Mouse (Mus musculus) lung, postnatal 0 days (tissue): ENCODE results near the gene Enpp7. TPM values are rescaled to one million over a fixed set of nuclear protein-coding genes. Genes with fewer than 3 reads are reported as not detected.

Experiments
- ATAC-seq: fragments of 200-750 bp; cut with Nextera tagmentation; 2 replicates; pipeline ENCODE4 v1.8.0; 2017; ENCODE audit warnings: moderate library complexity
- DNase-seq: peaks from one replicate; pipeline ENCODE4 v3.0.0-alpha.2; 2016; ENCODE audit warnings: low spot score
- H3K27ac ChIP-seq: fragments of 300-500 bp; sonication (generic); 2 replicates; pipeline ENCODE4 v1.5.1; 2014; ENCODE audit warnings: antibody characterized with exemption, mild to moderate bottlenecking, low read length, mixed read lengths
- H3K27me3 ChIP-seq: fragments of 300-500 bp; sonication (generic); replicated peaks from 2 replicates; pipeline ENCODE4 v1.6.1; 2014; ENCODE audit warnings: low read length, mixed read lengths; ENCODE audit not compliant: insufficient read depth
- H3K36me3 ChIP-seq: fragments of 300-500 bp; sonication (generic); 2 replicates; pipeline ENCODE4 v1.6.1; 2014; ENCODE audit warnings: low read length, mixed read lengths; ENCODE audit not compliant: insufficient read depth
- H3K4me1 ChIP-seq: fragments of 300-500 bp; sonication (generic); 2 replicates; pipeline ENCODE4 v1.6.1; 2014; ENCODE audit warnings: antibody characterized with exemption, low read depth, low read length, mixed read lengths; ENCODE audit not compliant: insufficient read depth
- H3K4me2 ChIP-seq: fragments of 300-500 bp; sonication (generic); replicated peaks from 2 replicates; pipeline ENCODE4 v1.6.1; 2014; ENCODE audit warnings: low read depth, mild to moderate bottlenecking, low read length, moderate library complexity, mixed read lengths
- H3K4me3 ChIP-seq: fragments of 300-500 bp; sonication (generic); 2 replicates; pipeline ENCODE4 v1.5.1; 2014; ENCODE audit warnings: low read depth, low read length
- H3K9ac ChIP-seq: fragments of 300-500 bp; sonication (generic); replicated peaks from 2 replicates; pipeline ENCODE4 v1.6.1; 2014; ENCODE audit warnings: low read depth, mild to moderate bottlenecking
- H3K9me3 ChIP-seq: fragments of 300-500 bp; sonication (generic); 2 replicates; pipeline ENCODE4 v1.6.1; 2016; ENCODE audit warnings: low read length, mixed read lengths
- CTCF ChIP-seq: IDR thresholded peaks from 2 replicates; pipeline ENCODE4 v1.5.1; 2016; ENCODE audit warnings: antibody characterized with exemption, mild to moderate bottlenecking
- EP300 ChIP-seq: IDR thresholded peaks from 2 replicates; pipeline ENCODE4 v1.6.1; 2016; ENCODE audit warnings: antibody characterized with exemption, mild to moderate bottlenecking, control low read depth
- WGBS: fragments of 180-500 bp; shearing (Covaris S2); extraction: QIAGEN DNeasy Blood & Tissue Kit; methylation state at CpG from one replicate; pipeline ENCODE4 v1.1.7; 2014; 5-methylcytosine and 5-hydroxymethylcytosine counted together
- polyA plus RNA-seq: library from polyadenylated mRNA; unstranded; fragments of >200 nt; fragmentation: Nextera tagmentation; extraction: Ambion mirVana; gene quantifications from 2 replicates; pipeline ENCODE4 v1.2.1, GENCODE M21; 2015

Gene Enpp7
- polyA plus RNA-seq, 1 experiment from 2014 or later = not detected

- Histone ChIP-seq H3K27ac (no peak overlapping the region), H3K36me3 (no peaks in the 10 kb centered on the region), H3K4me3 (no peak overlapping the region), H3K9me3 (no peaks in the 10 kb centered on the region), H3K9ac (no peak overlapping the region), H3K4me2 (no peak overlapping the region), H3K27me3 (peaks cover 22% of the 10 kb centered on the region; the same call in 1 of the 2 replicates), H3K4me1 (no peaks in the 10 kb centered on the region)
- no peak for DNase-seq
- ATAC-seq = no peak
- 72% methylated on average over 2 of the region's 2 CpGs for WGBS
- no peak for TF ChIP-seq EP300
- no peak for TF ChIP-seq CTCF
These were observed 12.9 kb downstream of the Enpp7 start for GRCm38 (mm10) chr11:119000877-119001276.

GRCm38 (mm10) chr11:119001493-119002128 lies 13.6 kb downstream of the Enpp7 start:
- Histone ChIP-seq H3K9me3 (no peaks in the 10 kb centered on the region), H3K4me2 (no peak overlapping the region), H3K9ac (no peak overlapping the region), H3K27ac (no peak overlapping the region), H3K36me3 (no peaks in the 10 kb centered on the region), H3K27me3 (peaks cover 22% of the 10 kb centered on the region; the same call in 1 of the 2 replicates), H3K4me1 (no peaks in the 10 kb centered on the region), H3K4me3 (no peak overlapping the region)
- TF ChIP-seq CTCF (no peak), EP300 (no peak)
- ATAC-seq = no peak
- 47% methylated on average over 4 of the region's 4 CpGs for WGBS
- DNase-seq = peak; percentile 61

GRCm38 (mm10) chr11:119005547-119006275 lies 17.7 kb downstream of the Enpp7 start:
- H3K27me3 ChIP-seq = no peaks in the 10 kb centered on the region
- H3K9me3 ChIP-seq = no peaks in the 10 kb centered on the region
- 78% methylated on average over 10 of the region's 10 CpGs for WGBS
- H3K27ac ChIP-seq = no peak overlapping the region
- no peak overlapping the region for H3K4me2 ChIP-seq
- DNase-seq (no peak), ATAC-seq (no peak)
- TF ChIP-seq EP300 (no peak), CTCF (no peak)
- H3K4me3 ChIP-seq = no peak overlapping the region
- H3K36me3 ChIP-seq = no peaks in the 10 kb centered on the region
- H3K4me1 ChIP-seq = no peaks in the 10 kb centered on the region
- no peak overlapping the region for H3K9ac ChIP-seq

GRCm38 (mm10) chr11:119006462-119006861 lies 18.5 kb downstream of the Enpp7 start:
- H3K4me1 ChIP-seq = no peaks in the 10 kb centered on the region
- WGBS = 59% methylated on average over 3 of the region's 3 CpGs
- H3K9ac ChIP-seq = no peak overlapping the region
- no peak overlapping the region for H3K4me2 ChIP-seq
- H3K9me3 ChIP-seq = no peaks in the 10 kb centered on the region
- no peaks in the 10 kb centered on the region for H3K27me3 ChIP-seq
- no peaks in the 10 kb centered on the region for H3K36me3 ChIP-seq
- TF ChIP-seq EP300 (no peak), CTCF (0 out of 2 replicates have a peak, but pooled peaks have one; percentile 10)
- no peak overlapping the region for H3K4me3 ChIP-seq
- DNase-seq (no peak), ATAC-seq (no peak)
- no peak overlapping the region for H3K27ac ChIP-seq

- no peaks in the 10 kb centered on the region for H3K36me3 ChIP-seq
- no peaks in the 10 kb centered on the region for H3K4me1 ChIP-seq
- no peak overlapping the region for H3K9ac ChIP-seq
- 17% methylated on average over 21 of the region's 21 CpGs for WGBS
- no peaks in the 10 kb centered on the region for H3K27me3 ChIP-seq
- peak overlapping the region; percentile 47 for H3K4me2 ChIP-seq
- H3K4me3 ChIP-seq = peak overlapping the region; percentile 23; the same call in 1 of the 2 replicates
- TF ChIP-seq EP300 (no peak), CTCF (peak; percentile 16)
- H3K9me3 ChIP-seq = no peaks in the 10 kb centered on the region
- H3K27ac ChIP-seq = peak overlapping the region; percentile 38; the same call in 1 of the 2 replicates
- peak; percentile 64 for DNase-seq
- peak; percentile 98 for ATAC-seq
These were observed 19.8 kb downstream of the Enpp7 start for GRCm38 (mm10) chr11:119007461-119008456.

GRCm38 (mm10) chr11:119014455-119014854 lies 26.5 kb downstream of the Enpp7 start:
- DNase-seq (no peak), ATAC-seq (no peak)
- H3K36me3 ChIP-seq = no peaks in the 10 kb centered on the region
- H3K9me3 ChIP-seq = no peaks in the 10 kb centered on the region
- no peak overlapping the region for H3K9ac ChIP-seq
- 71% methylated on average over 7 of the region's 7 CpGs for WGBS
- H3K4me3 ChIP-seq = no peak overlapping the region
- H3K4me2 ChIP-seq = no peak overlapping the region
- no peak overlapping the region for H3K27ac ChIP-seq
- H3K4me1 ChIP-seq = no peaks in the 10 kb centered on the region
- H3K27me3 ChIP-seq = no peaks in the 10 kb centered on the region
- no peak for TF ChIP-seq EP300
- no peak for TF ChIP-seq CTCF
